Mouse (Mus musculus) splenic B cell, adult 2 months (primary cell): ENCODE measurements around the gene Nfe2l2.

Experiments used
- DNase-seq: peaks from one replicate; pipeline ENCODE4 v3.0.0-alpha.2; 2011; ENCODE audit warnings: low read depth, low spot score
- H3K27me3 ChIP-seq: 2 replicates; pipeline ENCODE4 v1.6.1; 2012; ENCODE audit warnings: mild to moderate bottlenecking, low read length, moderate library complexity, mixed read lengths; ENCODE audit not compliant: control insufficient read depth, poor library complexity, insufficient read depth, severe bottlenecking
- H3K36me3 ChIP-seq: 2 replicates; pipeline ENCODE4 v1.6.1; 2012; ENCODE audit warnings: mild to moderate bottlenecking, low read length, moderate library complexity, mixed read lengths; ENCODE audit not compliant: control insufficient read depth, poor library complexity, insufficient read depth, severe bottlenecking

Gene Nfe2l2

GRCm38 (mm10) chr2:75722893-75723292 is 18.5 kb upstream of the Nfe2l2 start:
- no peaks in the 10 kb centered on the region for H3K27me3 ChIP-seq
- H3K36me3 ChIP-seq = no peaks in the 10 kb centered on the region
- no peak for DNase-seq

GRCm38 (mm10) chr2:75720236-75721027 is 16.0 kb upstream of the Nfe2l2 start:
- Histone ChIP-seq H3K36me3 (no peaks in the 10 kb centered on the region), H3K27me3 (no peaks in the 10 kb centered on the region)
- peak; percentile 51 for DNase-seq

- Histone ChIP-seq H3K27me3 (no peaks in the 10 kb centered on the region), H3K36me3 (no peaks in the 10 kb centered on the region)
- DNase-seq = no peak
Observed at GRCm38 (mm10) chr2:75719331-75719869, 15.0 kb upstream of the Nfe2l2 start.

GRCm38 (mm10) chr2:75716046-75717016 is 11.9 kb upstream of the Nfe2l2 start:
- DNase-seq = no peak
- H3K27me3 ChIP-seq = no peaks in the 10 kb centered on the region
- H3K36me3 ChIP-seq = no peaks in the 10 kb centered on the region

- Histone ChIP-seq H3K36me3 (no peaks in the 10 kb centered on the region), H3K27me3 (no peaks in the 10 kb centered on the region)
- DNase-seq = no peak
Observed at GRCm38 (mm10) chr2:75714766-75715165, 10.3 kb upstream of the Nfe2l2 start.

GRCm38 (mm10) chr2:75713083-75713482 is 8.6 kb upstream of the Nfe2l2 start:
- Histone ChIP-seq H3K36me3 (no peaks in the 10 kb centered on the region), H3K27me3 (no peaks in the 10 kb centered on the region)
- no peak for DNase-seq

GRCm38 (mm10) chr2:75707420-75707819 is 3.0 kb upstream of the Nfe2l2 start:
- no peak for DNase-seq
- Histone ChIP-seq H3K36me3 (no peaks in the 10 kb centered on the region), H3K27me3 (no peaks in the 10 kb centered on the region)

GRCm38 (mm10) chr2:75706435-75706834 is 2.0 kb upstream of the Nfe2l2 start:
- DNase-seq = peak; percentile 32
- no peaks in the 10 kb centered on the region for H3K36me3 ChIP-seq
- H3K27me3 ChIP-seq = no peaks in the 10 kb centered on the region

- no peaks in the 10 kb centered on the region for H3K27me3 ChIP-seq
- DNase-seq = no peak
Observed at GRCm38 (mm10) chr2:75705162-75705752, 816 bp upstream of the Nfe2l2 start.

GRCm38 (mm10) chr2:75703375-75704181 is 863 bp downstream of the Nfe2l2 start:
- Histone ChIP-seq H3K27me3 (no peaks in the 10 kb centered on the region), H3K36me3 (no peaks in the 10 kb centered on the region; the same call in 1 of the 2 replicates)
- DNase-seq = peak; percentile 87

More at GRCm38 (mm10) chr2:75705162-75705752, 816 bp upstream of the Nfe2l2 start:
- no peaks in the 10 kb centered on the region for H3K36me3 ChIP-seq

GRCm38 (mm10) chr2:75702588-75702976 is 1.9 kb downstream of the Nfe2l2 start:
- Histone ChIP-seq H3K36me3 (no peaks in the 10 kb centered on the region; the same call in 1 of the 2 replicates), H3K27me3 (no peaks in the 10 kb centered on the region)
- DNase-seq = no peak

GRCm38 (mm10) chr2:75701822-75702587 is 2.4 kb downstream of the Nfe2l2 start:
- no peaks in the 10 kb centered on the region for H3K27me3 ChIP-seq
- H3K36me3 ChIP-seq = no peaks in the 10 kb centered on the region; the same call in 1 of the 2 replicates
- DNase-seq = no peak

GRCm38 (mm10) chr2:75701207-75701606 is 3.2 kb downstream of the Nfe2l2 start:
- DNase-seq = no peak

More at GRCm38 (mm10) chr2:75701207-75701606, 3.2 kb downstream of the Nfe2l2 start:
- Histone ChIP-seq H3K36me3 (no peaks in the 10 kb centered on the region; the same call in 1 of the 2 replicates), H3K27me3 (no peaks in the 10 kb centered on the region)
